Mouse (Mus musculus) E14TG2a.4 (cell line): ENCODE data around the gene Rps19.

Experiments
- CTCF ChIP-seq: conservative IDR thresholded peaks from 2 replicates; pipeline ENCODE4 v1.5.1; 2014; ENCODE audit warnings: low read length
- NANOG ChIP-seq: IDR thresholded peaks from 2 replicates; pipeline ENCODE4 v1.6.1; 2014; ENCODE audit warnings: borderline replicate concordance, low read length, mixed read lengths
- POU5F1 ChIP-seq: IDR thresholded peaks from 2 replicates; pipeline ENCODE4 v1.6.1; 2014; ENCODE audit warnings: low read length, borderline replicate concordance

- TF ChIP-seq CTCF: no peak
- TF ChIP-seq POU5F1: no peak
- no peak for TF ChIP-seq NANOG
Measured at GRCm38 (mm10) chr7:24845181-24845580, 39.0 kb upstream of the Rps19 start.
